Mouse (Mus musculus) urinary bladder, adult 18-20 months (tissue): Measurements from ENCODE around the gene Rgs5.

Experiments
- DNase-seq, 2 experiments: peaks; one replicate each; pipeline ENCODE4 v3.0.0; 2022; ENCODE audit warnings: low spot score in 2 of 2, mixed read lengths in 2 of 2

The Rgs5 gene

GRCm38 (mm10) chr1:169726319-169726718 is 71.0 kb downstream of the Rgs5 start:
- no peak for DNase-seq

- DNase-seq, result no peak
These were observed 75.3 kb downstream of the Rgs5 start for GRCm38 (mm10) chr1:169730599-169731100.

- DNase-seq, result no peak
These were observed 80.8 kb downstream of the Rgs5 start for GRCm38 (mm10) chr1:169736139-169736538.

- DNase-seq, result no peak
These were observed 81.9 kb downstream of the Rgs5 start for GRCm38 (mm10) chr1:169737231-169737630.

GRCm38 (mm10) chr1:169741147-169741546 is 85.8 kb downstream of the Rgs5 start:
- no peak for DNase-seq
